Mouse (Mus musculus) layer of hippocampus, adult 11-12 months (tissue): ENCODE results near the gene Adcy1.

Experiments
- DNase-seq: peaks from one replicate; pipeline ENCODE4 v3.0.0; 2022; ENCODE audit warnings: low spot score

Gene Adcy1

DNA sequence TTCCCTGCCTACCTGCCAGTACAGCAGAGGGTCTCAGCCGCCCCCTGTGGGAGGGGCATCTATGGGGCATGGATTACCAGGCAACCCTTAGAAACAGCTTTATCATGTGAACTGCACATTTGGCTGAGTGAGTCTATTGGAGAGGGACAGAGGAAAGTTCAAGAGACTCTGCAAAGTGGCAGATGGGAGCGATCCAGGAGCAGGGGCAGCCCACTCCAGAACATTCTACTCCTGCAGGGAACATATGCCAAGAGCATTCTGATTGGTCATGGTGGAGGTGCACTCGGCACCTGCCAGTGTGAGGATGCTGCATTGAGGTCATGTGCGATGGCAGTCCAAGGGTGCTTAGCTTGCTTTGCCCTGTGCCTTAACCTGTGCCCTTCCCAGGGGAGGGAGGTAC lies 6.5 kb downstream of the Adcy1 start:
- DNase-seq, result no peak

DNA sequence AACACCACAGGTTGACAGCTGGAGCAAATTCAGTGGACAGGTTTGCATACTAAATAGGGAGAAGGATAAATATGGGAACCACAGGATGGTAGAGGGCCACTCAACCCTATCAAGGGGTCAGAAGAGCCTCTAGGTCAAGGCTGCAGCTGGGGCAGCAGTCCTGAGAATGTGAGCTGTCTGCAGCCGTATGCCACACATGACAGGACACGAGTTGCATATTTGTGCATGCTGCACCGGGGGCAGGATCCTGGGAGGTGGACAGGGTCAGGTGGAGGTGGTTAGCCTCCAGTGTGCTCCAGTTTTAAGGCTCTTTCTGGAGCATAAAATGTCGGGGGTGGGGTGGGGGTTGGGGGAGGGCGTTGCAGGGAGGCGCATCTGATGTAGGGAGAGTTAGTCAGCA lies 8.3 kb downstream of the Adcy1 start:
- no peak for DNase-seq

DNA sequence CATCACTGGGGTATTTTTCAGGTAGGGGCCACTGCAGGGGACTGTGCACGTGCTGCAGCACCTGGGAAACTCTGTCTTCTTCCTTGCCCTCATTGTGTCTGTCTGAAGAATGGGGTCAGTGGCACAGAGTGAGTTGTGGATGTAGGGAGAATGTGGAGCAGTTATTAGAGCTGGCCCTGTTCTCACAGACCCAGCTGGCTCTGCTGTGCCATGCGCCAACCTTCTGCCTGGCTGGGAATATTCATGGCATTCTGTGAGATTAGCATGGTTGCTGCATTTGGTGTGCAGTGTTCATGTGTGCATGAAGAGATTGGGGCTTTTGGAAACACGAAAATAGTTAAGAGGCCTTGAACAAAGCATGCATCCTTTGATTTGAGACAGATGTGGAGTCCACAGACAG lies 10.3 kb downstream of the Adcy1 start:
- DNase-seq, result no peak

DNA sequence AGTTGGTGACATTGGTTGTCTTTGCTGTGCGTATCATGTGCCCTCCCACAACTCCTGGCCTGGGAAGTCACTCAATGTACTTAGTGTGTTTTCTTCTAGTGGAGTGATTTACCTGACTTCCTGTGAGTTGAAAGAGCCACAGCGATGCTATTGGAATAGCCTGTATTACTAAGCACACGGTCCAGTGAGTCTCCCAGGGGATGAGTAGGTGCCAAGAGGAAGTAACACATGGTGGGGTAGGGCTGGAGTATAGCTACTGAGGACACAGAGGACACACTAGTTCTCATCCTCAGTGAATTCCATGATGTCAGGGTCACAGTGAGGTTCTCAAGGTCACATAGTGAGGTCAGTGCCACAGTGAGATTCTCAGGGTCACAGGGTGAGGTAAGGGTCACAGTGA lies 13.2 kb downstream of the Adcy1 start:
- no peak for DNase-seq

DNA sequence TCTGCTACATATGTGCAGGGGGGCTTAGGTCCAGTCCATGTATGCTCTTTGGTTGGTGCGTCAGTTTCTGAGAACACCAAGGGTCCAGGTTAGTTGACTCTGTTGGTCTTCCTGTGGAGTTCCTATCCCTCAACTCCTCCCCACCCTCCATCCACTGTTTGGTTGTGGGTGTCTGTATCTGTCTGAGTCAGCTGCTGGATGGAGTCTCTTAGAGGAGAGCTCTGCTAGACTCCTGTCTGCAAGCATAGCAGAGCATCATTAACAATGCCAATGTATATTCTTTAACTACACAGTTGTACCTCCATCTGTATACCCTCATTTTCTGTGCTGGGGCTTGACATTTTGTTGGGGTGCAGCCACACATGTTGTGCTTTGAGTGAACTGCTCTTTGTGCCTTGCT lies 18.6 kb downstream of the Adcy1 start:
- no peak for DNase-seq

DNA sequence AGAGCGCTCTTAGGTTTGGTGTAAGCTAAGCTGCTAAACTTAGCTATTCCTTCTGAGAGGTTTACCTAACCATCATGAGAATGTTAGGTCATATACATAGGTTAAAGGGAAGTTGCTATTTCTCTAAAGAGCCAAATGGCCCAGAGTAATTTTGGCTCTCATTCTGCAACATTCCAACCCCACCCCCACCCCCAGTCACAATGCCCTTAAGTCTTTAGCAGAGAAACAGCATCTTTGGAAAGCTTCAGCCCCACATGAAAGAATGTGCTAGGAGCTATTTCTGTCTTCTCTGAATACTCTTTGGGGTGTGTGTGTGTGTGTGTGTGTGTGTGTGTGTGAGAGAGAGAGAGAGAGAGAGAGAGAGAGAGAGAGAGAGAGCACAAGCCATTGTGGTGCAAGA lies 20.6 kb downstream of the Adcy1 start:
- no peak for DNase-seq

DNA sequence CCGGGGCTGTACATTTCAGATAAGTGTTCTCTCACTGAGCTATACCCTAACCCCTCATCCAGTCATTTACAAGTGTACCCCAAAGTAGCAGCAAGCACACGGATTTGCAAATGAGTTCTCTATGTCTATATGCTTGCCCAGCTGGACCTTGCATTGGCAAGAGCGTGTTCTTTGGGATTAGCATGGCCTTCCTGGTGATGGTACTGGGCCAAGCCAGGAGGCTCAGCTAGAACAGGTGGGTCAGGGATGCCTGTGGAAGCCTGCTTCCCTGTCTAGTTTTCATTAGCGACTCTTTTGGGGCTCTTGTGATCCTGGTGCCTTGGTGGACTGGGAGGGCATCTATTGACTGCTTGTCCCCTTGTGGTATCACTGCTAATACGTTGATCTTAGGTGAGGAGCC lies 21.9 kb downstream of the Adcy1 start:
- no peak for DNase-seq

DNA sequence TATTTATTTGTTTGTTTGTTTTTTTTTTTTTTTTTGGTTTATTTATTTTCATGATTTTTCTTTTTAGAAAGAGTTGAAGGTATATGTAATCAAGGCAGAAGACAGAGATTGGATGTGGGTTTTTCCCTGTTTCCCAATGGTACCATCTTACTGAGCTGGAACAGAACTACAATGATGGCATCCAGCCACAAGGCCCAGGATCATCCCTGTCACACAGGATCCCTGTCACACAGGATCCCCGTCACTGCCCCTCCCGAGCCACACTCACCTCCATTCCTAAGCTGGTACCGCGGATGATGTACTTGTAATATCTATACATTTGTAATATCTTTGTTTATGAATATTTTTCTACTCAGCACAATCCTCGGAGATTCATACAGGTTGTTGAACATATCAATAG lies 27.8 kb downstream of the Adcy1 start:
- DNase-seq, result no peak

DNA sequence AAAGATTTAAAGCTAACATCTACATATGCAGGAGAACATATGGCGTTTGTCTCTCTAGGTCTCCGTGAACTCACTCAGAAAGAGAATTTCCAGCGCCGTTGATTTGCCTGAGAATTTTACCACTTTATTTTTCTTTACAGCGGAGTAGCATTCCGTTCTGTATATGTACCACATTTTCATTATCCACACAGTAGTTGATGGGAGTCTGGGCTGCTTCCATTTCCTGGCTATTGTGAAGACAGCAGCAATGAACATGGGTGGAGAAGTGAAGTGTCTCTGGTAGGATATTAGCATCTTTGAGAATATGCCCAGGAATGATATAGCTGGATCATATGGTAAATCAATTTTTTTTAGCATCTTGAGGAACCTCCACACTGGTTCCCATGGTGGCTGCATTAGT lies 31.6 kb downstream of the Adcy1 start:
- DNase-seq, result no peak

DNA sequence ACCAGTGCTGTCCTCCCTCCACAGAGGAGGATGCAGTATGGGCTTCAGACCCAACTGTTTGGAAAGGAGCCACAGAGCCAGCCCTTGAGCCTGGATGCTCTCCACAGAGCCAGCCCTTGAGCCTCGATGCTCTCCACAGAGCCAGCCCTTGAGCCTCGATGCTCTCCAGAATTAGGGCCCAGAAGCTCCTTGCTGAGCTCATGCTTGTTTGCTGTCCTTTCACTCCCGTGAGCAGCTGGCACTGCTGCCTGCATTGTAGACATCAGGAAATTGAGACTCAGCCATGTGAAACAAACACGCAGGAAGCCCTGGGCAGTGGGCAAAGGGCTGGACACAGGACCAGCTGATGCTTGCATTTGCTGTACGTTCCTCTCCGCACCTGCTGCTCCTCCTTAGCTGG lies 38.4 kb downstream of the Adcy1 start:
- DNase-seq, result no peak

DNA sequence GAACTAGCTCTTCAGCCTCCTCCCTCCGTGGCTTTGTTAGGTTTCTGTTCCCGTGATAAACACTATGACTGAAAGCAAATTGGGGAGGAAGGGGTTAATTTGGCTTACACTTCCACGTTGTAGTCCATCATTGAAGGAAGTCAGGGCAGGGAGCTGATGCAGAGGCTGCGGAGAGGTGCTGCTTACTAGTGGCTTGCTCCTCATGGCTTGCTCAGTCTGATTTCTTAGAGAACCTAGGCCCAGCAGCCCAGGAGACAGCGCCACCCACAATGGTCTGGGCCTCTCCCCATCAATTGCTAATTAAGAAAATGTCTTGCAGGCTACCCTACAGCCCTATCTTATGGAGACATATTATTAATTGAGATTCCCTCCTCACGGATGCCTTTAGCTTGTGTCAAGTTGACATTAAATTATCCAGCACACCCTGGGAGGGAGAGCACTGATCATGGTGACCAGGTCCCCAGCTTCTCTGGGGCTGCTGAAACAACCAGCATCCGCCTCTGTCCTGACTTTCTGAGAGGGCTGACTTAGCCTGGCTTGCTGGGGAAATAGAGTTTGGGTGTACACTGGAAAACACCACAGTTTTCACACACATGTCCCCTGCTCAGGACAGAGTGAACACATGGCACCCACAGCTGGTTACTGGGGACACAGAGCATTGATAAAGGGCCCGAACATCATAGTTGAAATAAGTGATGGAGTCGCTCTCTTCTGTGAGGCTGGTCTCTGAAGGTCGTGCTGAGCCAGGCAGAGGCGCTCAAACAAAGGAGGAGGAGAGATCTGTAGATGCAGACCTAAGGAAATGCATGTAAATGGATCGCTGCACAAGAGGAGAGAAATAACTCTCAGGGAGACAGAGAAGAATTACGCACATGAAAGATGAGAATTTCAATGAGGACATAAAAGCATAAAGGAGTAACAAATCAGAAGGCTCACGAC lies 39.2 kb downstream of the Adcy1 start:
- DNase-seq, result no peak

DNA sequence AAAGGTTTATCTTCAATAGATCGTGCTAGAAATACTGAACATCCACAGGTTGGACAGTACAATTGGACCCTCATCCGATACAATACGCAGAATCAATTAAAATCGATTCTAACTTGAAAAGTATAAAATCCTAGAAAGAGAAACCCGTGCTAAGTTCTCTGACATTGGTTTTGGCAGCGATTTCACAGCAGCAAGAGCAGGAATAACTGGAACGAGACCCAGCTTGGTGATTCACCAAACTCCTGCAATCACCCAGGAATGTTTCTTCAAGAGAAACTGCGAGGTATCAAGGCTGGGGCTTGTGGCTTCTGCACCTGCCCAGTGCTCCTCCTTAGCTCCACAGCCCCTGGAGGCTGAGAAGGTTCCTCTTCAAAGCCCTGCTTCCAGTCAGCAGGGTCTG lies 42.0 kb downstream of the Adcy1 start:
- DNase-seq, result no peak

DNA sequence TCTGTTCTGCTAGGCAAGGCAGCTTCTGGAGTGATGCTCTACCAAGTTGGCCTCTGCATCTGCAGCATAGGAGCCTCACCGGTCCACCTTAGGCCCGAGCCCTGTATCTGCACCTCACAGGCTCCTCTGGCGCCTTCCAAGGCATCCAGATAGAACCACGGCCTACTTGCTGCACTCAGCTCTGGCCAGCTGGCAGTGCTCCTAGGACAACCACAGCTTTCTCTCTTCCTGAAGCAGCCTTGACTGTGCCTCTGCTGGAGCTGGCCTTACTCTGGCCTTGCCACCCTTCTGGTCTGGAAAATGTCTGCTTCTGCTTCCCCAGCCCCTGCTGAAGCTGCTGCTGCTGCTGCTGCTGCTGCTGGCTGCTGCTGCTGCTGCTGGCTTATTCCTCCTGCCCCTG lies 45.8 kb downstream of the Adcy1 start:
- no peak for DNase-seq

DNA sequence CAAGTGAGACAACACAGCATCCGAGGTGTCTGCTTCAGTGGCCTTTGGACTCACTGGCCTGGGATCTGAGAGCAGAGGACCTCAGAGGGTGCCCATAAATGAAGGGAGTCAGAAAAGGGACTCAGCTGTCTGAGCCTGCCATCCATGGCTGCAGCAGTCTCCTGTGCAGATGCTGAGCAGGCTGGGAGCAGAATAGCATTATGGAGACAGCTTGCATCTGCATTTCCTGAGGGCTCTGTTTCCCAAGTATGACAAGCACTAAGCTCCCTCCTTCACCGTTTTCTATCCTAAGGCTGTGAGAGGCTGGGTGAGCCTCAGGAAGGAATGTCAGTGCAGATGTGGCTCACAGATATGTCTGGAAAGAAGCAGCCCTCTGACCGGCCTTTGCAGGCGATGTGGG lies 49.8 kb downstream of the Adcy1 start:
- DNase-seq, result no peak

DNA sequence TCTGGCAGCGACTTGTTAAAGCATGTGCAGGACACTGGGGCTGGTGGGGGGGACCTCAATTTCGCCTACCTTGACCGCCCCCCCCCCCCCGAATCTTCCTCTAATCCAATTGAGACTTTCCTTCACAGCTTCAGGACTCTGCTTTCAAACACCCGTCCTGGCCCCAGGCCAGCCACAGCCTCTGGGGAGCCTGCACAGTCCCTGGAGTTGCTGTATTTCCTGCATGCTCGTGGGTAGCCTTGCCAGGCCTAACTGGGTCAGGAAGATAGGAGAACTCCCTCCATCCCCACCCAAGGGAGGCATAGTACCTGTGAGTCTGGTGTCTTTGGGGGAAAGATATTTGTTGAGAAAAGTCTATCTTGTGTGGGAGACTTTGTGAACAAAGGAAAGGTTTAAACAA lies 50.4 kb downstream of the Adcy1 start:
- DNase-seq, result no peak

DNA sequence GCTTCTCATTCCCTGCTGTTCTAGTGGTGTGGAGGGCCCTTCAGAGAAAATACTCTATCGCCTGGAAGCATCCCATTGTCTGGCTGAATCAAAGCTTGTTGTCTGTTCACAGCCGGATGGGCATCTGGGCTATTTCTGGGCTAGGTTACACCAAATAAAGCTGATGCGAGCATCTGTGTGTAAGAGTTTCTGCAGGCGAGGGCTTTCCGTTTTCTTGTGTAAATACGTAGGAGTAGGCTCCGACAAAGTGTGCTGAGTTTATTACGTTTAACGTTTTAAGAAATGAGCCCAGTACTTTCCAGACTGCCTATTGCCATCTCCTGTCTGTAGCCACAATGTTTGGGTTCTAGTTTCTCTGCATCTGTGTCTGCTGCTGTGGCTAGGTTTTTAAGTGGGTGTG lies 51.0 kb downstream of the Adcy1 start:
- DNase-seq, result no peak

DNA sequence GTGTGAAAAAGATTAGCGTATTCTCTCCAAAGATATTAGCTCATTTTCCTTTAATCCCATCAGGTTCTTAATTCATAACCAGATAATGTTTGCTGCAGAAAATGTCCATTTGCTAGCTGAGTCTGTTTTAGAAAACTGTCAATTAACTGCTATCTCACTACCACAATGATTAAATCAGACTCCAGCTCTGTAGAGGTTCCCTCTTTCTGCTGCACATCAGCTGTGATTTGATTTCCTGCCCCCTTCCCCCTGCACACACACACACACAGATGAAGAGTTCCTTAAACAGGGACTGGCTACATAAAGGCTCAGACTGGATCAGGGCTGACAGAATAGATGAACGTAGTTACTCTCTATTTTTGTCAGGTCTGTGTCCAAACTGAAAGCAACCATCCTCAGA lies 53.4 kb downstream of the Adcy1 start:
- no peak for DNase-seq

DNA sequence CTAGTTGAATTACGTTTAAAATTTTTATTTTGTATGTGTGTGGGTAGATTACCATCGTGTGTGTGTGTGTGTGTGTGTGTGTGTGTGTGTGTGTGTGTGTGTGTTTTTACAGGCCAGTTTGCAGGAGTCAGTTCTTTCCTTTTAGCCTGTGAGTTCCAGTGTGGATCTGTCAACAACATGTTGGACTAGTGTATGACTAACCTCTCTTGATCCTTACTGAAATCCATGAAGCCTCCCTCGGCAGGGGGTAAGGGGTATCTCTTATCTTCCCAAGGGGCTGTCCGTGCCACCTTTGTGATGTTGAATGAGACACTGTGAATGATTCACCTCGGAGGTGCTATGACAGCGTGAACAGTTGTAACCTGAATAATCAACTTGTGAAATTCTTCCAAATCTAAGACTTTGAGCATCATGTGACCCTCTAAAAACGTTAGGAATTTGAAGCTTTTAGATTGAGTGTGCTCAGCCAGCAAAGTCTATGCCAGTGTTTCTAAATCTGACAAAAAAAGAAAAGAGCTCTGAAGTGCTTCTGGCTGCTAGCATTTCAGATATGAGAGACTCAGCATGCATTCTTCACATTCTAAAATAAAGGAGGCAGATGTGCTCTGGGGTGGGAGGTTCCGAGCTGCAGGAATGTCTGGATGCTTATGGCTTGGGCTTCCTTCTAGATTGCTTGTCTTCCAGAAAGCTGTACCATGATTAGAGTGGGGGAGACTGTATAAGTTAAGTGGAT lies 66.2 kb downstream of the Adcy1 start:
- no peak for DNase-seq

DNA sequence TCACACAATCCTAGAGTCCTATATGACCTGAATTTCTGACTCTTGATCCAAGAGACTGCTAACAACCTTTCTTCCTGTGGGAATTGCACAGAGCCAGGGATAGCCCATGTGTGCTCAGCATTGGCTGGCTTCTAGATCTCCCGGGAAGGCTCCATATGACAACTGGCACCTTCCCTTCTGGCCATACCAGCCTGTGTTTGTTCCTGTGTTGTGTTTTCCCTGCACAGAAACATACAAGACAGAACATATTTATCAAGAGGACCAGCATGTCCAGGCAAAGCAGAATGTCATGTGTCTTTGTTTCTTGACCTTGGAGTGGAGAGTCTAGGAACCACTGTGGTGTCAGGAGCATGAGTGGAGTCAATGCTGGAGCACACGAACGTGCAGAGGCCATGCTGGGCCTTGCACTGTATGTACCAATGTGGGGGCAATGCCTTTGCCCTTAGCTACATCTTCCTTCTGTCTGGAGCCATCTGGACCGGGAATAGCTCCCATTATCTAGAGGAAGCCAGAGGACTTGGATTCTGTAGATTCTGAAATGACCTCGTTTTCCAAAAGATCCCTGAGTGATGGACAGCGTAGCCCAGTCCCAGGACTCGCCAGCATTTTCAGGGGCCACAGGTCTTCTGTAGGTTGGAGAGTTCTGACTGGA lies 69.6 kb downstream of the Adcy1 start:
- no peak for DNase-seq

DNA sequence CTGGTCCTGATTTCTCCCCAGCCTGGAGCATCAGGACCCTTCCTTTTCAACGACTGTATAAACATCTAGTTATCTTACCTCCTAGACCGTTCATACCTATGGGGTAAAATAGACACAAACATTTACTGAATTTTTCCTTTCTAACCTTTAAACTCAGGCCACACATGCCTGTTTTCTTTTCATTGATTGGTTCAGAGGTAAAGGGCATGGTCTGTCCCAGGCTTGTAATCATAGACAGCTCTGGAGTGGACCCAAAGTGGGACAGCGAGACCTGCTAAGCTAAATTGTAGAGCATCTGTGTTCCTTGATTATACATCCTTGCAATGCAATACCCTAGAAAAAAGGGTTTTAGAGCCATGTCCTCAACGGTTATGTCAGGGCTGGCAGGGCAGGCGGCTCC lies 70.4 kb downstream of the Adcy1 start:
- DNase-seq, result no peak

DNA sequence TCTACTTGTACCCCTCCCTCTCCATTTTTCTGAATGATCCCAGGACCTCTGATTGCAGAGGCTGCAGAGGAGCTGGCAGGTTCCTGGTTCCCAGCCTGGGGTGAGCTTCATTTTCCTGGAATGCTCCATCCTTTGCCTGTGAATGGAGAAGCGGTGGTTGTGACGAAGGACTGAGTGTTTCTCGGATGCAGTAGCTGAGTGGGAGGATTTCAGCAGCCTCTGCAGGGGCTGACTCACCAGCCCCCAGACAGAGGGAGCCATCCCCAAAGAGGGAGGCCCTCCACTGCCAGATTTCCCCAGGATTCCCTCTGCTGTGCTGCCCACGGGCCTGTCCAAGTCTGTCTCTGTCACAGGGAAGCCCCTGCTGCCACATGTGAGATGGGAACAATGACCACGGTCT lies 71.0 kb downstream of the Adcy1 start:
- DNase-seq, result peak; percentile 50

DNA sequence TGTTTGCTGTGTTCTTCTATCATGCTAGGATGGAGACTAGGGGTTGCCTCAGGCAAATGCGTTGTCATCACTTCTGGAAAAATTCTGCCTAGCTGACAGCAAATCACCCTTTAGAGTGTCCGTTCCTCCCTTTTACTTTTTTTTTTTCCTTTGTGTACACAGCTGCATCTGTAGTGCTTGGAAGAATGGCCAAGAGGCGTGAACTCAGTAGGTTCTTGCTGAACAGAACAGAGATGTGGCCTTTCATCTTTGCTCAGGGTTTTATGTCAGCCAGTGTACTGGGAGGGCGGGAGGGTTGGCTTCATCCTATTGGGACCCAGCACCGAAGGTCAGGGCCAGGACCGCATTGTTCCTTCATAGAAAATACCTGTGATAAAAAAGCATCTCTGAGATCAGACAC lies 72.0 kb downstream of the Adcy1 start:
- DNase-seq, result no peak

DNA sequence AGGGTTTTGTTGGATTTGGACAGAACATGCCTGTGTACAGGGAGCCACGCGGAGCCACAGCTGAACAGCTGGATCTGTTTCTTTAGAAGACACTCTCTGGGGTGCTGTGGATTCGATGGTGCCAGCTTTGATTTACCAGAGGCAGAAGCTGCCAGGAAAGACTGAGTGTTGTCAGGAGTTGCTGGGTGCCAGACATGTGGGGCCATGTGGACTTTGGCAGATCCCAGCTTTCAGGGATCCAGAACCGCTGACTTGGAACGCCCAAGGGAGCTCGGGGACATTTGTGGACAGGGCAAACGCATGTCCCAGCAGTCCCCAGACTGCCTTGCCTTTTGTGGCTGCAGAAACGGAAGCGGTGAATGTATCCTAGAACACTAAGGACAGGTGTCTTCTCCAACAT lies 72.5 kb downstream of the Adcy1 start:
- no peak for DNase-seq
